Mouse (Mus musculus) spleen, adult 2 months (tissue): ENCODE measurements at regions not wholly inside any gene's neighbourhood (a gene's known extent, or its start where the extent isn't known, plus 50 kb on each side); places are given as distances from the start of the nearest gene placed in this dataset.
A peak's percentile ranks its signal among the peaks of the same experiment; 100 is the strongest.

Source experiments
- DNase-seq, 2 experiments: peaks; one replicate each; pipeline versions ENCODE4 v3.0.0 to v3.0.0-alpha.2; 2012 to 2021; ENCODE audit warnings: low spot score in 2 of 2, low read depth in 1 of 2
- H3K27ac ChIP-seq: fragments of 200-500 bp; 2 replicates; pipeline ENCODE4 v1.5.1; 2012; ENCODE audit warnings: low read length, inconsistent platforms; ENCODE audit not compliant: insufficient read depth
- H3K27me3 ChIP-seq: fragments of 200-500 bp; 2 replicates; pipeline ENCODE4 v1.6.1; 2012; ENCODE audit warnings: mild to moderate bottlenecking, moderate library complexity, low read length, inconsistent platforms; ENCODE audit not compliant: control insufficient read depth, insufficient read depth
- H3K36me3 ChIP-seq: fragments of 200-500 bp; 2 replicates; pipeline ENCODE4 v1.6.1; 2012; ENCODE audit warnings: mild to moderate bottlenecking, low read length, inconsistent platforms; ENCODE audit not compliant: control insufficient read depth, insufficient read depth
- H3K4me1 ChIP-seq: fragments of 200-500 bp; 2 replicates; pipeline ENCODE4 v1.6.1; 2011; ENCODE audit warnings: inconsistent platforms; ENCODE audit not compliant: control insufficient read depth, insufficient read depth, insufficient read length
- H3K4me3 ChIP-seq: fragments of 200-500 bp; 2 replicates; pipeline ENCODE4 v1.5.1; 2011; ENCODE audit warnings: mild to moderate bottlenecking, inconsistent platforms; ENCODE audit not compliant: insufficient read depth, insufficient read length; ENCODE audit errors: extremely low read depth
- CTCF ChIP-seq: fragments of 200-500 bp; IDR thresholded peaks from 2 replicates; pipeline ENCODE4 v1.5.1; 2011; ENCODE audit warnings: mild to moderate bottlenecking, inconsistent platforms; ENCODE audit not compliant: insufficient read depth, insufficient read length, insufficient replicate concordance; ENCODE audit errors: extremely low read depth
- POLR2A ChIP-seq: fragments of 200-500 bp; IDR thresholded peaks from 2 replicates; pipeline ENCODE4 v1.6.1; 2011; ENCODE audit warnings: low read depth, low read length, inconsistent platforms
- WGBS: fragments of 180-500 bp; shearing (Covaris S2); methylation state at CpG from one replicate; pipeline ENCODE4 v1.1.7; 2018; 5-methylcytosine and 5-hydroxymethylcytosine counted together

GRCm38 (mm10) chr8:11119030-11119634 is 110.9 kb upstream of the Irs2 start:
- Histone ChIP-seq H3K4me3 (no peak overlapping the region), H3K27me3 (no peaks in the 10 kb centered on the region), H3K4me1 (no peaks in the 10 kb centered on the region), H3K36me3 (no peaks in the 10 kb centered on the region), H3K27ac (no peak overlapping the region)
- 88% methylated on average over 5 of the region's 5 CpGs for WGBS
- TF ChIP-seq POLR2A, result no peak
- TF ChIP-seq CTCF, result no peak
- no peak for DNase-seq

GRCm38 (mm10) chr8:11116534-11116933 is 108.3 kb upstream of the Irs2 start:
- Histone ChIP-seq H3K4me1 (peaks cover 11% of the 10 kb centered on the region; the same call in 1 of the 2 replicates), H3K27ac (no peak overlapping the region), H3K4me3 (no peak overlapping the region), H3K36me3 (no peaks in the 10 kb centered on the region), H3K27me3 (no peaks in the 10 kb centered on the region)
- TF ChIP-seq CTCF (no peak), POLR2A (no peak)
- WGBS, result 68% methylated on average over 5 of the region's 5 CpGs
- DNase-seq, result no peak

GRCm38 (mm10) chr8:11115210-11115609 is 107.0 kb upstream of the Irs2 start:
- no peaks in the 10 kb centered on the region for H3K36me3 ChIP-seq
- TF ChIP-seq POLR2A, result no peak
- TF ChIP-seq CTCF, result no peak
- peaks cover 11% of the 10 kb centered on the region; the same call in 1 of the 2 replicates for H3K4me1 ChIP-seq
- no peaks in the 10 kb centered on the region for H3K27me3 ChIP-seq
- no peak overlapping the region for H3K27ac ChIP-seq
- WGBS, result 31% methylated on average over 6 of the region's 6 CpGs
- H3K4me3 ChIP-seq, result no peak overlapping the region
- DNase-seq, result no peak

- H3K27me3 ChIP-seq, result no peaks in the 10 kb centered on the region
- no peak overlapping the region for H3K27ac ChIP-seq
- WGBS, result 90% methylated on average over 8 of the region's 8 CpGs
- TF ChIP-seq POLR2A (no peak), CTCF (no peak)
- H3K36me3 ChIP-seq, result no peaks in the 10 kb centered on the region
- DNase-seq, result no peak
- no peak overlapping the region for H3K4me3 ChIP-seq
- peaks cover 11% of the 10 kb centered on the region; the same call in 1 of the 2 replicates for H3K4me1 ChIP-seq
Observed at GRCm38 (mm10) chr8:11114531-11114930, 106.3 kb upstream of the Irs2 start.

GRCm38 (mm10) chr8:11112908-11113532 is 104.8 kb upstream of the Irs2 start:
- Histone ChIP-seq H3K4me3 (no peak overlapping the region), H3K36me3 (no peaks in the 10 kb centered on the region), H3K27me3 (no peaks in the 10 kb centered on the region), H3K27ac (no peak overlapping the region; the same call in 1 of the 2 replicates), H3K4me1 (peaks cover 15% of the 10 kb centered on the region; the same call in 1 of the 2 replicates)
- no peak for TF ChIP-seq CTCF
- TF ChIP-seq POLR2A, result no peak
- WGBS, result 16% methylated on average over 7 of the region's 7 CpGs
- peak; percentile 13 to 71 for DNase-seq

GRCm38 (mm10) chr8:11111987-11112386 is 103.7 kb upstream of the Irs2 start:
- 42% methylated on average over 2 of the region's 2 CpGs for WGBS

GRCm38 (mm10) chr8:11107435-11107834 is 99.2 kb upstream of the Irs2 start:
- Histone ChIP-seq H3K27ac (peak overlapping the region; percentile 56; the same call in 1 of the 2 replicates), H3K36me3 (no peaks in the 10 kb centered on the region), H3K27me3 (no peaks in the 10 kb centered on the region), H3K4me3 (no peak overlapping the region), H3K4me1 (peaks cover 24% of the 10 kb centered on the region; the same call in 1 of the 2 replicates)
- TF ChIP-seq CTCF, result no peak
- no peak for TF ChIP-seq POLR2A
- 89% methylated on average over 1 of the region's 1 CpGs for WGBS
- peak in 1 of 2 experiments; percentile 52 for DNase-seq

More at GRCm38 (mm10) chr8:11111987-11112386, 103.7 kb upstream of the Irs2 start:
- TF ChIP-seq POLR2A, result no peak
- no peaks in the 10 kb centered on the region for H3K27me3 ChIP-seq
- peaks cover 19% of the 10 kb centered on the region; the same call in 1 of the 2 replicates for H3K4me1 ChIP-seq
- H3K36me3 ChIP-seq, result no peaks in the 10 kb centered on the region
- H3K27ac ChIP-seq, result peak overlapping the region; percentile 14; the same call in 1 of the 2 replicates
- DNase-seq, result peak in 1 of 2 experiments; percentile 69
- no peak overlapping the region for H3K4me3 ChIP-seq
